Mouse (Mus musculus) liver, embryonic 14.5 days (tissue): ENCODE results near the gene Rheb. TPM values are rescaled to one million over a fixed set of nuclear protein-coding genes. Genes with fewer than 3 reads are reported as not detected.

Source experiments
- ATAC-seq: fragments of 200-750 bp; cut with Nextera tagmentation; 2 replicates; pipeline ENCODE4 v1.8.0; 2017; ENCODE audit warnings: moderate number of reproducible peaks, mild to moderate bottlenecking, moderate library complexity; ENCODE audit not compliant: insufficient read depth
- DNase-seq, 3 experiments: peaks; one replicate each; pipeline ENCODE4 v3.0.0-alpha.2; 2012 to 2013; ENCODE audit warnings: low read depth in 3 of 3, low spot score in 3 of 3
- H3K27ac ChIP-seq: fragments of 300-500 bp; sonication (generic); 2 replicates; pipeline ENCODE4 v1.5.1; 2014; ENCODE audit warnings: moderate library complexity, mild to moderate bottlenecking, control low read depth, inconsistent platforms
- H3K27me3 ChIP-seq: fragments of 300-500 bp; sonication (generic); 2 replicates; pipeline ENCODE4 v1.6.1; 2014; ENCODE audit warnings: mild to moderate bottlenecking, low read length, moderate library complexity; ENCODE audit not compliant: control insufficient read depth, insufficient read depth
- H3K36me3 ChIP-seq: fragments of 300-500 bp; sonication (generic); replicated peaks from 2 replicates; pipeline ENCODE4 v1.6.1; 2014; ENCODE audit warnings: low read depth; ENCODE audit not compliant: control insufficient read depth, insufficient read depth
- H3K4me1 ChIP-seq, 2 experiments: fragments of 200-500 bp in 1 of 2; fragments of 300-500 bp in 1 of 2; sonication (generic) in 1 of 2; replicated peaks; 2 replicates each; pipeline ENCODE4 v1.6.1; 2012 to 2014; ENCODE audit warnings: antibody characterized with exemption in 1 of 2, inconsistent platforms in 1 of 2, low read length in 1 of 2; ENCODE audit not compliant: control insufficient read depth in 2 of 2, insufficient read depth in 2 of 2
- H3K4me2 ChIP-seq: fragments of 300-500 bp; sonication (generic); 2 replicates; pipeline ENCODE4 v1.6.1; 2014; ENCODE audit warnings: low read depth, mild to moderate bottlenecking, control low read depth, moderate library complexity
- H3K4me3 ChIP-seq, 2 experiments: fragments of 200-500 bp in 1 of 2; fragments of 300-500 bp in 1 of 2; sonication (generic) in 1 of 2; 2 replicates each; pipeline ENCODE4 v1.5.1; 2012 to 2014; ENCODE audit warnings: low read depth in 2 of 2, low read length in 2 of 2, mild to moderate bottlenecking in 2 of 2, control low read depth in 1 of 2, inconsistent platforms in 1 of 2, moderate library complexity in 1 of 2; ENCODE audit not compliant: insufficient read depth in 1 of 2
- H3K9ac ChIP-seq: fragments of 300-500 bp; sonication (generic); replicated peaks from 2 replicates; pipeline ENCODE4 v1.6.1; 2014; ENCODE audit warnings: mild to moderate bottlenecking, control low read depth, moderate library complexity
- H3K9me3 ChIP-seq: fragments of 300-500 bp; sonication (generic); 2 replicates; pipeline ENCODE4 v1.6.1; 2016; ENCODE audit warnings: low read length, mixed read lengths; ENCODE audit not compliant: control insufficient read depth
- CTCF ChIP-seq: IDR thresholded peaks from 2 replicates; pipeline ENCODE4 v1.5.1; 2016; ENCODE audit warnings: antibody characterized with exemption, low read depth, control low read depth
- EP300 ChIP-seq: IDR thresholded peaks from 2 replicates; pipeline ENCODE4 v1.6.1; 2016; ENCODE audit warnings: antibody characterized with exemption, low read depth
- WGBS: fragments of 180-500 bp; shearing (Covaris S2); extraction: QIAGEN DNeasy Blood & Tissue Kit; methylation state at CpG from one replicate; pipeline ENCODE4 v1.1.7; 2014; ENCODE audit not compliant: insufficient replicate concordance; 5-methylcytosine and 5-hydroxymethylcytosine counted together
- polyA plus RNA-seq, 2 experiments: library from polyadenylated mRNA; depleted of rRNA in 1 of 2; stranded (reverse) in 1 of 2; unstranded in 1 of 2; fragments of >200 nt; fragmentation: Nextera tagmentation in 1 of 2; extraction: Ambion mirVana in 1 of 2; gene quantifications; 2 replicates each; pipeline versions ENCODE4 v1.2.1 to v1.2.3; 2012 to 2014

The Rheb gene
- polyA plus RNA-seq, 2 experiments = 25.9 to 79.5 TPM

DNA sequence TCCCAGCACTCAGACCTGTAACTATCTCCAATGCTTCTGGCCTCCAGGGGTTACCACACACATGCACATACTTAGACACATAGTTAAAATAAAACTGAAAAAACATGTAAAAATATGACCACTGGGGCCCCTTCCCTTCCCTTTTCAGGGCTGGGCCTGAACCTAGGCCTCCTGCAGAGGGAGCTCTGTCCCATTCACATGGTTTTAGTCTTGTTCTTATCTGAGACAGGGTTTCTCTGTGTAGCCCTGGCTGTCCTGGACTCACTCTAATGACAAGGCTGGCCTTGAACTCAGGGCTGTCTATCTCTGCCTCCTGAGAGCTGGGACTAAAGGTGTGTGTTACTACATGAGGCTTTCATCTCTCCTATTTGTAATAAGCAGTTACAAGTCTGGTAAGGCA, 42.0 kb downstream of the Rheb start:
- ATAC-seq (no peak), DNase-seq (no peak)
- Histone ChIP-seq H3K27ac (no peak overlapping the region), H3K4me3 (no peak overlapping the region), H3K27me3 (no peaks in the 10 kb centered on the region), H3K36me3 (peaks cover 23% of the 10 kb centered on the region), H3K4me1 (peaks cover 0 to 6% of the 10 kb centered on the region in 2 experiments; a peak in 3 of 4 replicates), H3K4me2 (no peak overlapping the region), H3K9me3 (no peaks in the 10 kb centered on the region), H3K9ac (no peak overlapping the region)
- peak; percentile 59 for TF ChIP-seq CTCF
- TF ChIP-seq EP300 = no peak

DNA sequence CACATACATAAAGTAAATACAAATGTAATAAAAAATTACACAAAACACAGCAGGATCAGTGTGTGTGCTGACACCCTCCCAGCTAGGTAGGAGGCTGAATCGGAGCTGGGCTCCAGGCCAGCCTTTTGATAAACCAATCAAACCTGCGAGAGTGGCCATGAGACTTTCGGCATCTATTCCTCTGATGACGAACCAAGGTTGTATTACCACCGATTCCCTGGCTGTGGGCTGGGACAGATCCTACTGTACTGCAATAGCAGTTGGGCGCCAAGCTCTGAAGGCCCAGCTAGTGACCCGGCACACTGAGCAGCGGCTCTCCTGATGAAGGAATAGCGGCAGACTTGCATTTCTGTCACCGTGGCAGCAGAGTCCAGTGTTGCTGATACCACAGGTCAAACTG, 43.8 kb downstream of the Rheb start:
- ATAC-seq (no peak), DNase-seq (no peak)
- Histone ChIP-seq H3K9ac (no peak overlapping the region), H3K27me3 (no peaks in the 10 kb centered on the region), H3K27ac (no peak overlapping the region), H3K4me3 (no peak overlapping the region), H3K9me3 (no peaks in the 10 kb centered on the region), H3K4me2 (no peak overlapping the region), H3K36me3 (peaks cover 10% of the 10 kb centered on the region), H3K4me1 (peaks cover 0 to 6% of the 10 kb centered on the region in 2 experiments; a peak in 3 of 4 replicates)
- 73% methylated on average over 10 of the region's 10 CpGs for WGBS
- TF ChIP-seq CTCF = no peak
- no peak for TF ChIP-seq EP300

DNA sequence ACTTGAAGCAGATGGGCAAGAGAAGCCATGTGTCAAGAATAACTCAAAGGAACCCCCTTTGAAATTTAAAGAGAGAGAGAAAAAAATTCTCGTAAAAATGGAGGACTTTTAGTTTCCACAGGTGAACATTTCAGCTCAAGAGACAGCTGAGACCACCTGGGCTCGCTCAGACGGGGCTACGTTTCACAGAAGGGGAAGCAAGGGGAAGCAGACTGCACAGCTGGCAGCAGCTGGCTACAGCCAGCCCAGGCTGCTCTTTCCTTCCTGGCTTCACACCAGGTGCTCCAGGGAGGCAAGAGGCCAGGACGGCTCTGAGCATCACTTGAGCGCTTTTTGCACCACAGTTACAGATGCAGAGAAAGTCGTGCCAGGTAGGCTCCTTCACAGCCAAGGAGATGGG, 44.6 kb downstream of the Rheb start:
- Histone ChIP-seq H3K4me2 (no peak overlapping the region), H3K36me3 (peaks cover 6% of the 10 kb centered on the region), H3K4me1 (peaks cover 0 to 6% of the 10 kb centered on the region in 2 experiments; a peak in 3 of 4 replicates), H3K9me3 (no peaks in the 10 kb centered on the region), H3K27ac (no peak overlapping the region), H3K9ac (no peak overlapping the region), H3K4me3 (no peak overlapping the region), H3K27me3 (no peaks in the 10 kb centered on the region)
- no peak for ATAC-seq
- no peak for TF ChIP-seq CTCF
- TF ChIP-seq EP300 = no peak
- WGBS = 32% methylated on average over 7 of the region's 7 CpGs
- DNase-seq = no peak

DNA sequence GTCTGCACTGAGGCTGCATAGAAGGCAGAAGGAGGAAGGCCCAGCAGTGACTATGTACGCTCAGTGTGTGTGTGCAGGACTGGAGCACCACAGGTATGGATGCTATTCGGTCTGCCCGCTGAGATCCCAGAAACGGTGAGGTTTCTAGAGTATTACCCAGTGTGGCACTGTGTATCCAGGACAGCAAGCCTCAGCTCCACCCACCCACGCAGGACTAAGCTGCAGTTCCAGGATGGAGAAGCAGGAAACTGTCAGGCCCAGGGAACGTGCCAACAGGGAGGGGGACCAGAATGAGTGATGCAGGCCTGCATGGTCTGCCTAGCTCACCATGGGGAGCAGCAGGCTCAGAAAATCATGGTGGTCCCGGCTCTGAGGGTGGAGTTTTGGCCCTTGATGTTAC, 49.5 kb downstream of the Rheb start:
- ATAC-seq (no peak), DNase-seq (no peak)
- 42% methylated on average over 7 of the region's 7 CpGs for WGBS
- Histone ChIP-seq H3K27me3 (no peaks in the 10 kb centered on the region), H3K9me3 (no peaks in the 10 kb centered on the region), H3K4me3 (no peak overlapping the region), H3K9ac (no peak overlapping the region), H3K27ac (no peak overlapping the region), H3K36me3 (no peaks in the 10 kb centered on the region), H3K4me2 (no peak overlapping the region), H3K4me1 (no peaks in the 10 kb centered on the region)
- no peak for TF ChIP-seq EP300
- no peak for TF ChIP-seq CTCF

DNA sequence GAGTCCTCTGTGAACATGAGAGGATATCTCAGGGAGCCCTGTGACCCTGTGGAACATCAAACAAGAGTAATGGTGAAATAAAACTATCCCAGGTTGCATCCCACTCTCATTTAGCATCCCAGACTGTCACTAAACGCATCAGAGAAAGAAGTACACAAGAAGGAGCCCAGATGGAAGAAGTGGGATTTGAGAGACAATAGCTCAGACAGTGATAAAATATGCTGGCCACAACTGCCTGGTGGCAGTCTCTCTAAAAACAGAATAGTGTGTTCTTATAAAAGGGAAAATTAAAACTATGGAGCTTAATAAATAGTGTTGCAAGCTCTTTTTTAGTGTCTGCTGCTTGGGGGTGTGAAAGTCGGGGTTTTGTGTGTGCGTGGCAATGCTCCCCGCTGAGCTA, 59.5 kb downstream of the Rheb start:
- H3K4me2 ChIP-seq = no peak overlapping the region
- H3K27ac ChIP-seq = no peak overlapping the region
- ATAC-seq (no peak), DNase-seq (no peak)
- TF ChIP-seq EP300 (no peak), CTCF (no peak)
- H3K9ac ChIP-seq = no peak overlapping the region
- no peak overlapping the region for H3K4me3 ChIP-seq
- 76% methylated on average over 4 of the region's 4 CpGs for WGBS
- H3K27me3 ChIP-seq = peaks cover 3% of the 10 kb centered on the region; the same call in 1 of the 2 replicates
- H3K36me3 ChIP-seq = no peaks in the 10 kb centered on the region
- no peaks in the 10 kb centered on the region for H3K9me3 ChIP-seq
- no peaks in the 10 kb centered on the region for H3K4me1 ChIP-seq
